ENCODE assay signal across 12 mouse cellular contexts in the genomic region with DNA sequence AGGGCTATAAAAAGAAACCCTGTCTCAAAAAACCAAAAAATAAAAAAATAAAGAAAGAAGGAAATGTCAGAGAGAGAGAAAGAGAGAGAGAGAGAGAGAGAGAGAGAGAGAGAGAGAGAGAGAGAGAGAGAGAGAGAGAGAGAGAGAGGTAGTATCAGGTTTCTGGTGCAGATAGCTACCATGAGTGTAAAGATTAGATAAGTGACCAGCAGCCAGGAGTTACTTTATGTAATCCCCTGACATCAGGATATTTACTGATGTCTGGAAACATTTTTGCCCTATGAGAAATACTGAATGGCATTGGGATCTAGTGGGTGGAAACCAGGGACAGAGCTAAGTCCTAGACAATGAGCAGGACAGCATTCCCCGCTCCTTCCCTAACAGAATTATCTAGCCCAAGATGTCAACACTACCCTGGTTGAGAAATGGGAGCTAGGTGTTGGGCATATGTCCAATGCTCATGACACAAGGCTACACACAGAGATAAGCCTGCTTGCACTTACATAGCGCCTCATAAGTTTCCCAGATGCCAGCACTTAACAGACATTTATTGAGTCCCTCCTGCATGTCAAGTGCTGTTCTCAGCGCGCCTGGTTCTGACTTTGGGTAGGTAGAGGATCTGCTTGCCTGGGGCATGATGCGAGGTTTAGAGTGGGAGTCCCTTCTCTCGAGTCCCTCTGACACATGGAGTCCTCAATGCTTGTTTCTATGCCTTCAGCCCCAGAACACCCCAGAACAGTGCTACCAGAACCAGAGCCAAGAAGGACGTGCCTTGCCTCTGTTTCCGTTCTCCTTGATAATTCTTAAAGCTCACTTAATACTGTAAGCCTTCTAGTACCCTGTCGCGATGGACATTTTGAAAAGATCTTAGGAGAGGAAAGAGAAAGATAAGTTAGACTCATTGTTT. TPM values are rescaled to one million over a fixed set of nuclear protein-coding genes. Genes with fewer than 3 reads are reported as not detected.
DNase-seq lines count a peak whose midpoint lies in the region; ATAC-seq and TF ChIP-seq lines count a peak whose summit lies in the region.
"Had no signal": no experiment of that assay in that cellular context is flagged by ENCODE, and none has a peak within 500 bp of the region (broad histone marks: within the 10 kb centered on the region; RNA-seq: fewer than 3 reads in every experiment).

No protein-coding gene starts in this region.

- ATAC-seq in erythroblast, adult 5-6 weeks (replicated peaks; ENCODE audit: low FRiP score, poor library complexity, severe bottlenecking): peak; percentile 90
- ATAC-seq in heart, embryonic 16.5 days (replicated peaks; ENCODE audit: extremely low read depth, insufficient read depth, low FRiP score): peak; percentile 95
- peak; percentile 84 for ATAC-seq in liver, postnatal 0 days
- no peak for ATAC-seq in hindbrain, embryonic 14.5 days (ENCODE audit: low FRiP score)
- ATAC-seq: inflammation-experienced regulatory T-cells, adult 6 months; midbrain, embryonic 13.5 days had no signal

- WGBS in heart, embryonic 16.5 days: 22% methylated on average over 10 of the region's 10 CpGs
- 61% methylated on average over 10 of the region's 10 CpGs for WGBS in liver, postnatal 0 days (ENCODE audit: insufficient replicate concordance)
- 96% methylated on average over 10 of the region's 10 CpGs for WGBS in hindbrain, embryonic 14.5 days

- H3K4me3 ChIP-seq in heart, embryonic 16.5 days (ENCODE audit: low read length): 0 out of 2 replicates have a peak overlapping the region, but pooled peaks have one; percentile 1
- H3K4me3 ChIP-seq in liver, postnatal 0 days (ENCODE audit: low read depth, low read length): no peak overlapping the region
- H3K4me3 ChIP-seq in hindbrain, embryonic 14.5 days (replicated peaks; ENCODE audit: low read length): no peak overlapping the region
- no peak overlapping the region for H3K4me3 ChIP-seq in left cerebral cortex, adult 2 months
- H3K4me3 ChIP-seq: limb, embryonic 13.5 days; midbrain, embryonic 13.5 days had no signal

- H3K9ac ChIP-seq in heart, embryonic 16.5 days (ENCODE audit: low read length): 0 out of 2 replicates have a peak overlapping the region, but pooled peaks have one; percentile 11
- H3K9ac ChIP-seq in liver, postnatal 0 days (replicated peaks): no peak overlapping the region
- H3K9ac ChIP-seq in hindbrain, embryonic 14.5 days: no peak overlapping the region
- H3K9ac ChIP-seq: limb, embryonic 13.5 days; midbrain, embryonic 13.5 days had no signal

- intact Hi-C loops in left cerebral cortex, adult 2 months (cut with DNase I): no loop called here

- no peaks in the 10 kb centered on the region for H3K9me3 ChIP-seq in heart, embryonic 16.5 days (replicated peaks; ENCODE audit: control insufficient read depth, low read length)
- H3K9me3 ChIP-seq in liver, postnatal 0 days (ENCODE audit: low read length): no peaks in the 10 kb centered on the region
- no peaks in the 10 kb centered on the region for H3K9me3 ChIP-seq in hindbrain, embryonic 14.5 days (ENCODE audit: control insufficient read depth, low read length)
- H3K9me3 ChIP-seq: limb, embryonic 13.5 days; midbrain, embryonic 13.5 days had no signal

- peaks cover 27% of the 10 kb centered on the region for H3K4me1 ChIP-seq in heart, embryonic 16.5 days (ENCODE audit: control insufficient read depth, insufficient read depth, low read length)
- H3K4me1 ChIP-seq in liver, postnatal 0 days (ENCODE audit: insufficient read depth): peaks cover 21% of the 10 kb centered on the region
- no peaks in the 10 kb centered on the region; the same call in 1 of the 2 replicates for H3K4me1 ChIP-seq in hindbrain, embryonic 14.5 days (replicated peaks; ENCODE audit: control insufficient read depth, insufficient read depth, low read length)
- H3K4me1 ChIP-seq: limb, embryonic 13.5 days had no signal

- H3K27me3 ChIP-seq in heart, embryonic 16.5 days (ENCODE audit: control insufficient read depth, insufficient read depth, low read length): no peaks in the 10 kb centered on the region; the same call in none of the 2 replicates
- H3K27me3 ChIP-seq in liver, postnatal 0 days (ENCODE audit: insufficient read depth, low read length): peaks cover 2% of the 10 kb centered on the region
- no peaks in the 10 kb centered on the region for H3K27me3 ChIP-seq in hindbrain, embryonic 14.5 days (ENCODE audit: control insufficient read depth, insufficient read depth, low read length)
- H3K27me3 ChIP-seq: midbrain, embryonic 13.5 days had no signal

- DNase-seq in lung, postnatal 36 days: peak; percentile 15
- DNase-seq in lung, postnatal 4 days: no peak
- DNase-seq in liver, postnatal 0 days: peak; percentile 27
- DNase-seq in hindbrain, embryonic 14.5 days (ENCODE audit: low spot score): no peak
- no peak for DNase-seq in urinary bladder, adult 2 months (ENCODE audit: low spot score)
- no peak for DNase-seq in left cerebral cortex, adult 2 months (ENCODE audit: extremely low spot score in 1 of 2, low spot score in 2 of 2)
- DNase-seq: right cerebral cortex, postnatal 4 days had no signal

- H3K36me3 ChIP-seq in heart, embryonic 16.5 days (ENCODE audit: control insufficient read depth, insufficient read depth): peaks cover 5% of the 10 kb centered on the region; the same call in 1 of the 2 replicates
- H3K36me3 ChIP-seq in liver, postnatal 0 days (replicated peaks; ENCODE audit: insufficient read depth, low read length): no peaks in the 10 kb centered on the region
- H3K36me3 ChIP-seq in hindbrain, embryonic 14.5 days (replicated peaks; ENCODE audit: control insufficient read depth, insufficient read depth): 0 out of 2 replicates have a peak, but pooled peaks cover 12% of the 10 kb centered on the region

- H3K27ac ChIP-seq in heart, embryonic 16.5 days (ENCODE audit: low read length): peak overlapping the region; percentile 86
- H3K27ac ChIP-seq in liver, postnatal 0 days (ENCODE audit: low read depth): peak overlapping the region; percentile 35; the same call in 1 of the 2 replicates
- H3K27ac ChIP-seq in hindbrain, embryonic 14.5 days: no peak overlapping the region
- no peak overlapping the region for H3K27ac ChIP-seq in left cerebral cortex, adult 2 months
- H3K27ac ChIP-seq: limb, embryonic 13.5 days; midbrain, embryonic 13.5 days had no signal

- TF ChIP-seq CTCF in liver, postnatal 0 days (IDR thresholded peaks at IDR 0.05; ENCODE audit: low read depth): no peak
- TF ChIP-seq CTCF in left cerebral cortex, adult 2 months (IDR thresholded peaks at IDR 0.05): no peak

- H3K4me2 ChIP-seq in heart, embryonic 16.5 days (ENCODE audit: low read depth, low read length): peak overlapping the region; percentile 36
- H3K4me2 ChIP-seq in liver, postnatal 0 days (ENCODE audit: low read depth, low read length): peak overlapping the region; percentile 34
- no peak overlapping the region for H3K4me2 ChIP-seq in hindbrain, embryonic 14.5 days (replicated peaks)
- H3K4me2 ChIP-seq: limb, embryonic 13.5 days; midbrain, embryonic 13.5 days had no signal

- TF ChIP-seq EP300 in liver, postnatal 0 days (IDR thresholded peaks at IDR 0.05; ENCODE audit: low read depth): peak; percentile 73

RNA-seq across cellular contexts. Expression of a gene that starts 7.4 kb away (rescaled TPM):
- 8.8 and 13.0 TPM in 2 replicates for total RNA-seq in erythroblast, adult 5-6 weeks (2015; ENCODE audit: low replicate concordance)
- total RNA-seq in erythroblast, adult 5-6 weeks (2017; ENCODE audit: low replicate concordance): 12.6 and 16.9 TPM in 2 replicates
- 2.8 and 5.0 TPM in 2 replicates for polyA plus RNA-seq in heart, embryonic 16.5 days (2015; fragmentation: Nextera tagmentation; extraction: Ambion mirVana)
- polyA plus RNA-seq in liver, postnatal 0 days (2015; fragmentation: Nextera tagmentation; extraction: Ambion mirVana): 0.39 and 0.74 TPM in 2 replicates
- polyA plus RNA-seq in hindbrain, embryonic 14.5 days (2014; fragmentation: Nextera tagmentation; extraction: Ambion mirVana): 0.70 and 0.76 TPM in 2 replicates
- 7.8 and 11.2 TPM in 2 replicates for polyA plus RNA-seq in urinary bladder, adult 2 months (2012; rRNA removed)
- total RNA-seq in left cerebral cortex, adult 2 months (2021): 10 to 100 TPM in 1 of 2 experiments, 1 to 10 TPM in 1; 9.1 to 11.5 TPM

RNA-seq across cellular contexts. Expression of a gene that starts 58.4 kb away (rescaled TPM):
- total RNA-seq in erythroblast, adult 5-6 weeks (2015; ENCODE audit: low replicate concordance): 36.8 and 37.9 TPM in 2 replicates
- total RNA-seq in erythroblast, adult 5-6 weeks (2017; ENCODE audit: low replicate concordance): 25.2 and 64.4 TPM in 2 replicates
- 61.1 and 70.9 TPM in 2 replicates for polyA plus RNA-seq in heart, embryonic 16.5 days (2015; fragmentation: Nextera tagmentation; extraction: Ambion mirVana)
- 45.4 and 53.0 TPM in 2 replicates for polyA plus RNA-seq in liver, postnatal 0 days (2015; fragmentation: Nextera tagmentation; extraction: Ambion mirVana)
- polyA plus RNA-seq in hindbrain, embryonic 14.5 days (2014; fragmentation: Nextera tagmentation; extraction: Ambion mirVana): 63.5 and 72.6 TPM in 2 replicates
- 54.3 and 64.8 TPM in 2 replicates for polyA plus RNA-seq in urinary bladder, adult 2 months (2012; rRNA removed)
- total RNA-seq in left cerebral cortex, adult 2 months (2021): 10 to 100 TPM; 10.7 to 12.9 TPM

Comparison
In these comparisons a context has a peak if more than half of its experiments do, and no peak if none do; other contexts are left out.
1. DNase-seq: peak in lung, postnatal 36 days (single experiment) and liver, postnatal 0 days (single experiment); none in lung, postnatal 4 days (0 of 2), hindbrain, embryonic 14.5 days (single experiment), urinary bladder, adult 2 months (single experiment) and left cerebral cortex, adult 2 months (0 of 2).
2. H3K27ac ChIP-seq: peak in heart, embryonic 16.5 days (single experiment) and liver, postnatal 0 days (single experiment); none in hindbrain, embryonic 14.5 days (single experiment) and left cerebral cortex, adult 2 months (single experiment).